Mouse (Mus musculus) MEL (cell line): ENCODE results near the gene Lrrc46. TPM values are rescaled to one million over a fixed set of nuclear protein-coding genes. Genes with fewer than 3 reads are reported as not detected.
A peak's percentile ranks its signal among the peaks of the same experiment; 100 is the strongest.

Experiments used
- DNase-seq: peaks from one replicate; pipeline ENCODE4 v3.0.0; 2011; ENCODE audit warnings: low read depth, low spot score
- H3K27ac ChIP-seq: 2 replicates; pipeline ENCODE4 v1.5.1; 2012; ENCODE audit warnings: low read depth, mild to moderate bottlenecking, control low read depth, low read length, moderate library complexity; ENCODE audit not compliant: control insufficient read depth
- H3K27me3 ChIP-seq, 2 experiments: fragments of 150-350 bp in 1 of 2; sonication (generic) in 1 of 2; 2 replicates each; pipeline ENCODE4 v1.6.1; 2012; ENCODE audit warnings: low read length in 2 of 2, mild to moderate bottlenecking in 2 of 2, improper control_type of control experiment in 1 of 2, moderate library complexity in 1 of 2; ENCODE audit not compliant: insufficient read depth in 2 of 2, control insufficient read depth in 1 of 2
- H3K36me3 ChIP-seq, 2 experiments: 2 replicates each; pipeline ENCODE4 v1.6.1; 2012 to 2014; ENCODE audit warnings: low read length in 2 of 2, improper control_type of control experiment in 1 of 2, inconsistent platforms in 1 of 2, mild to moderate bottlenecking in 1 of 2; ENCODE audit not compliant: insufficient read depth in 2 of 2, control insufficient read depth in 1 of 2
- H3K4me1 ChIP-seq, 2 experiments: fragments of 150-350 bp in 1 of 2; sonication (generic) in 1 of 2; 2 replicates each; pipeline ENCODE4 v1.6.1; 2012; ENCODE audit warnings: low read length in 2 of 2, improper control_type of control experiment in 1 of 2, mild to moderate bottlenecking in 1 of 2; ENCODE audit not compliant: insufficient read depth in 2 of 2, control insufficient read depth in 1 of 2
- H3K4me3 ChIP-seq, 2 experiments: fragments of 150-350 bp in 1 of 2; sonication (generic) in 1 of 2; 2 replicates each; pipeline ENCODE4 v1.5.1; 2012; ENCODE audit warnings: low read depth in 2 of 2, low read length in 2 of 2, mild to moderate bottlenecking in 2 of 2, moderate library complexity in 2 of 2, control low read depth in 1 of 2, improper control_type of control experiment in 1 of 2; ENCODE audit not compliant: control insufficient read depth in 1 of 2, insufficient read depth in 1 of 2
- H3K79me2 ChIP-seq: 2 replicates; pipeline ENCODE4 v1.6.1; 2012; ENCODE audit warnings: mild to moderate bottlenecking, low read length, moderate library complexity; ENCODE audit not compliant: control insufficient read depth, poor library complexity, insufficient read depth
- H3K9ac ChIP-seq: 2 replicates; pipeline ENCODE4 v1.6.1; 2012; ENCODE audit warnings: low read depth, mild to moderate bottlenecking, control low read depth, low read length, moderate library complexity; ENCODE audit not compliant: control insufficient read depth, poor library complexity, severe bottlenecking
- H3K9me3 ChIP-seq: fragments of 150-350 bp; sonication (generic); replicated peaks from 2 replicates; pipeline ENCODE4 v1.6.1; 2012; ENCODE audit warnings: mild to moderate bottlenecking, low read length, improper control_type of control experiment, moderate library complexity; ENCODE audit not compliant: insufficient read depth
- CHD1 ChIP-seq: IDR thresholded peaks from 2 replicates; pipeline ENCODE4 v1.6.1; 2012; ENCODE audit warnings: low read depth, mild to moderate bottlenecking, inconsistent platforms, low read length, improper control_type of control experiment
- CHD2 ChIP-seq: IDR thresholded peaks from 2 replicates; pipeline ENCODE4 v1.6.1; 2011; ENCODE audit warnings: low read length, improper control_type of control experiment
- E2F4 ChIP-seq: IDR thresholded peaks from 2 replicates; pipeline ENCODE4 v1.6.1; 2011; ENCODE audit warnings: low read depth, low read length, improper control_type of control experiment, borderline replicate concordance
- ELF1 ChIP-seq: IDR thresholded peaks from 2 replicates; pipeline ENCODE4 v1.6.1; 2014; ENCODE audit warnings: low read depth, mild to moderate bottlenecking, inconsistent platforms, low read length, improper control_type of control experiment, moderate library complexity
- ETS1 ChIP-seq: IDR thresholded peaks from 2 replicates; pipeline ENCODE4 v1.6.1; 2012; ENCODE audit warnings: low read depth, mild to moderate bottlenecking, inconsistent platforms, low read length, improper control_type of control experiment, moderate library complexity
- GABPA ChIP-seq: IDR thresholded peaks from 2 replicates; pipeline ENCODE4 v1.6.1; 2012; ENCODE audit warnings: low read depth, mild to moderate bottlenecking, inconsistent platforms, low read length, improper control_type of control experiment, moderate library complexity
- GATA1 ChIP-seq: IDR thresholded peaks from 2 replicates; pipeline ENCODE4 v1.6.1; 2011; ENCODE audit warnings: low read depth, low read length, improper control_type of control experiment
- HCFC1 ChIP-seq: IDR thresholded peaks from 2 replicates; pipeline ENCODE4 v1.6.1; 2012; ENCODE audit warnings: low read depth, mild to moderate bottlenecking, inconsistent platforms, low read length, improper control_type of control experiment, moderate library complexity
- JUND ChIP-seq: IDR thresholded peaks from 2 replicates; pipeline ENCODE4 v1.6.1; 2011; ENCODE audit warnings: low read depth, mild to moderate bottlenecking, improper control_type of control experiment, low read length
- KAT2A ChIP-seq: conservative IDR thresholded peaks from 2 replicates; pipeline ENCODE4 v1.6.1; 2012; ENCODE audit warnings: low read depth, low read length, improper control_type of control experiment, inconsistent platforms
- MAX ChIP-seq: IDR thresholded peaks from 2 replicates; pipeline ENCODE4 v1.6.1; 2011; ENCODE audit warnings: low read length, improper control_type of control experiment
- MAZ ChIP-seq: IDR thresholded peaks from 2 replicates; pipeline ENCODE4 v1.6.1; 2012; ENCODE audit warnings: low read depth, mild to moderate bottlenecking, inconsistent platforms, low read length, improper control_type of control experiment
- MXI1 ChIP-seq: IDR thresholded peaks from 2 replicates; pipeline ENCODE4 v1.6.1; 2011; ENCODE audit warnings: mild to moderate bottlenecking, low read depth, low read length, improper control_type of control experiment
- MYC ChIP-seq: IDR thresholded peaks from 2 replicates; pipeline ENCODE4 v1.6.1; 2011; ENCODE audit warnings: low read depth, mild to moderate bottlenecking, low read length, improper control_type of control experiment, moderate library complexity
- NELFE ChIP-seq: IDR thresholded peaks from 2 replicates; pipeline ENCODE4 v1.6.1; 2011; ENCODE audit warnings: low read depth, low read length, improper control_type of control experiment
- NRF1 ChIP-seq: IDR thresholded peaks from 2 replicates; pipeline ENCODE4 v1.6.1; 2014; ENCODE audit warnings: low read depth, mild to moderate bottlenecking, inconsistent platforms, low read length, improper control_type of control experiment, moderate library complexity; ENCODE audit not compliant: poor library complexity, insufficient read depth, severe bottlenecking
- POLR2A ChIP-seq, 2 experiments: IDR thresholded peaks; 2 replicates each; pipeline ENCODE4 v1.6.1; 2011 to 2012; ENCODE audit warnings: low read length in 2 of 2, mild to moderate bottlenecking in 2 of 2, control low read depth in 1 of 2, improper control_type of control experiment in 1 of 2, low read depth in 1 of 2, moderate library complexity in 1 of 2; ENCODE audit not compliant: control insufficient read depth in 1 of 2, insufficient read depth in 1 of 2, poor library complexity in 1 of 2
- POLR2AphosphoS2 ChIP-seq: IDR thresholded peaks from 2 replicates; pipeline ENCODE4 v1.6.1; 2011; ENCODE audit warnings: low read length, improper control_type of control experiment
- POLR2AphosphoS5 ChIP-seq: IDR thresholded peaks from 2 replicates; pipeline ENCODE4 v1.6.1; 2012; ENCODE audit warnings: low read depth, borderline replicate concordance, mild to moderate bottlenecking, inconsistent platforms, low read length, moderate library complexity, mixed read lengths
- SIN3A ChIP-seq: IDR thresholded peaks from 2 replicates; pipeline ENCODE4 v1.6.1; 2012; ENCODE audit warnings: low read length, improper control_type of control experiment, inconsistent platforms
- SMC3 ChIP-seq: IDR thresholded peaks from 2 replicates; pipeline ENCODE4 v1.6.1; 2011; ENCODE audit warnings: low read depth, low read length, improper control_type of control experiment
- TAL1 ChIP-seq: IDR thresholded peaks from 2 replicates; pipeline ENCODE4 v1.6.1; 2012; ENCODE audit warnings: mild to moderate bottlenecking, inconsistent platforms, low read length, moderate library complexity, mixed read lengths
- TBP ChIP-seq: IDR thresholded peaks from 2 replicates; pipeline ENCODE4 v1.8.0; 2011; ENCODE audit warnings: low read depth, low read length, improper control_type of control experiment
- TCF12 ChIP-seq: IDR thresholded peaks from 2 replicates; pipeline ENCODE4 v1.6.1; 2014; ENCODE audit warnings: low read depth, mild to moderate bottlenecking, inconsistent platforms, low read length, improper control_type of control experiment, moderate library complexity
- USF2 ChIP-seq, 2 experiments: IDR thresholded peaks; 2 replicates each; pipeline ENCODE4 v1.6.1; 2011 to 2012; ENCODE audit warnings: improper control_type of control experiment in 2 of 2, low read length in 2 of 2, borderline replicate concordance in 1 of 2, inconsistent platforms in 1 of 2, low read depth in 1 of 2, mild to moderate bottlenecking in 1 of 2; ENCODE audit not compliant: insufficient read depth in 1 of 2
- ZC3H11A ChIP-seq: IDR thresholded peaks from 2 replicates; pipeline ENCODE4 v1.6.1; 2012; ENCODE audit warnings: low read depth, mild to moderate bottlenecking, inconsistent platforms, low read length, improper control_type of control experiment
- ZKSCAN1 ChIP-seq: IDR thresholded peaks from 2 replicates; pipeline ENCODE4 v1.6.1; 2012; ENCODE audit warnings: low read depth, mild to moderate bottlenecking, inconsistent platforms, low read length, improper control_type of control experiment, moderate library complexity
- ZMIZ1 ChIP-seq: IDR thresholded peaks from 2 replicates; pipeline ENCODE4 v1.6.1; 2012; ENCODE audit warnings: low read depth, mild to moderate bottlenecking, inconsistent platforms, low read length, improper control_type of control experiment, moderate library complexity
- ZNF384 ChIP-seq: IDR thresholded peaks from 2 replicates; pipeline ENCODE4 v1.6.1; 2012; ENCODE audit warnings: low read depth, mild to moderate bottlenecking, inconsistent platforms, low read length, improper control_type of control experiment
- polyA plus RNA-seq, 2 experiments: library from polyadenylated mRNA; stranded (reverse) in 1 of 2; unstranded in 1 of 2; fragments of >175 nt in 1 of 2; fragments of >200 nt in 1 of 2; gene quantifications; 2 replicates each; pipeline versions ENCODE4 v1.2.1 to v1.2.4; 2012; ENCODE audit warnings: low replicate concordance in 2 of 2, low read depth in 1 of 2; ENCODE audit not compliant: insufficient read length in 2 of 2, insufficient read depth in 1 of 2, missing spikeins in 1 of 2
- total RNA-seq: library from RNA; depleted of rRNA; stranded (reverse); fragments of 300-350 nt; gene quantifications from 2 replicates; pipeline ENCODE4 v1.2.3, GENCODE M21; 2012; rRNA removed

The Lrrc46 gene
- total RNA-seq (0.19 and 0.20 TPM in 2 replicates), polyA plus RNA-seq (under 1 TPM in 1 of 2 experiments, not detected in 1; 0.75 TPM)

DNA sequence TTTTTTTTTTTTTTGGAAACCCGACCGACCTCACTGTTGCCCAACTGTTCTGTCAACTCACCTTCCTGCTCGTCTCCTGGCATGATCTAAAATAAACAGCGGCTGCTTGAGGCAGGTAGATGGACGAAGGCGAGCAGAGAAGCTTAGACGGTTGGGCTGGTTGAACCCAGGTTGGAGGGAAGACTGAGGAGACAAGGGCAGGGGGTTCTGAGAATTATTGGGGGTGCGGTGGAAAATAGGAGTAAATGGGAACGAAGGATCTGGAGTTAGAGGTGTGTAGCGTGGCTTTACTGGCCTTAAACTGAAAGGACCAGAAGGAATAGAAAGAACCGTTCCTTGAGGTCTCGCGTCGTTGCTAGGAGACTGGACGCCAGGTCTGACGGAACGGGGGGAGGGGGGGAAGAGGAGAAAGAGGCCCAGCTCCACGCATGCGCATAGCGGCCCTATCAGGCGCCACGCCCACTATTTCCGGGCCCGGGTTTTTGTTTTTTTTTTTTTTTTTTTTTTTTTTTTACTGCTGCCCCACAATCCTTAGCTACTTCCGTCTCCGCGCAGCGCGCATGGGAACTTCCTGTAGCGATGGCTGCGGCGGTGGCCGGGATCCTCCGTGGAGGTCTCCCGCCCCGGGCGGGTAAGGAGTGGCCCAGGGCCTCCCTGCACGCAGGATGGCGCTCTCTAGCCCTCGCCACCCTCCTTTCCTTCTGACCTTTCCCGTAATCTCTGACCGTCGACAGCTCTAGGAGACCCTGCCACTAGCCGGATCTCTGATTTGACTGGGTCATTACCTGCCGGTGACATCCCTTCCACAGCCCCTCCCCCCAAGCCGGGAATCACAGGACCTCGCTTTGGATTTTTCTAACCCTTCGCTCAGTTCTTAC, at the start of gene Lrrc46, which contains the start of gene Mrpl10:
TSS of gene Lrrc46 (minus strand) at position 386 of the 878 bp plus-strand sequence.
TSS of gene Mrpl10 (plus strand) at position 539 of the 878 bp plus-strand sequence.
- peak within 1 kb of the TSS; percentile 76 to 78 for H3K4me3 ChIP-seq
- peak within 1 kb of the TSS; percentile 75 for H3K9ac ChIP-seq
- no peaks in the 10 kb centered on the region for H3K27me3 ChIP-seq
- no peaks in the 10 kb centered on the region for H3K9me3 ChIP-seq
- H3K4me1 ChIP-seq, result peaks cover 0 to 9% of the 10 kb centered on the region in 2 experiments; a peak in 2 of 4 replicates
- peak; percentile 98 for DNase-seq
- H3K79me2 ChIP-seq, result peaks cover 21% of the 10 kb centered on the region
- H3K36me3 ChIP-seq, result peaks cover 0 to 10% of the 10 kb centered on the region in 2 experiments; a peak in 2 of 4 replicates
- H3K27ac ChIP-seq, result peak within 1 kb of the TSS; percentile 36
- peak; percentile 88 for TF ChIP-seq TBP
- TF ChIP-seq TCF12, result peak; percentile 52; the same call in 1 of the 2 replicates
- no peak for TF ChIP-seq E2F4
- TF ChIP-seq CHD2, result no peak
- TF ChIP-seq ZKSCAN1, result peak; percentile 82; the same call in 1 of the 2 replicates
- no peak for TF ChIP-seq POLR2AphosphoS5
- peak; percentile 98 for TF ChIP-seq POLR2A (IDR thresholded peaks at IDR 0.05; ENCODE audit: control insufficient read depth in 1 of 2, insufficient read depth in 1 of 2, low read depth in 1 of 2, low read length in 2 of 2, poor library complexity in 1 of 2)
- no peak for TF ChIP-seq SMC3
- peak; percentile 61; the same call in 1 of the 2 replicates for TF ChIP-seq KAT2A
- TF ChIP-seq GABPA, result no peak
- peak; percentile 96 for TF ChIP-seq NELFE
- TF ChIP-seq SIN3A, result peak; percentile 100
- peak; percentile 96 for TF ChIP-seq HCFC1
- TF ChIP-seq ELF1, result peak; percentile 98
- peak; percentile 67; the same call in 1 of the 2 replicates for TF ChIP-seq ZMIZ1
- no peak for TF ChIP-seq USF2 (IDR thresholded peaks at IDR 0.05; ENCODE audit: borderline replicate concordance in 1 of 2, insufficient read depth in 1 of 2, low read depth in 1 of 2, low read length in 2 of 2)
- TF ChIP-seq MYC, result peak; percentile 84
- no peak for TF ChIP-seq ZC3H11A
- TF ChIP-seq TAL1, result no peak
- TF ChIP-seq JUND, result no peak
- TF ChIP-seq ZNF384, result peak; percentile 98
- peak; percentile 96 for TF ChIP-seq NRF1
- peak; percentile 81; the same call in 1 of the 2 replicates for TF ChIP-seq POLR2AphosphoS2
- peak; percentile 54; the same call in 1 of the 2 replicates for TF ChIP-seq GATA1
- no peak; the same call in 1 of the 2 replicates for TF ChIP-seq MAX
- no peak for TF ChIP-seq CHD1
- TF ChIP-seq ETS1, result peak; percentile 78; the same call in 1 of the 2 replicates
- TF ChIP-seq MAZ, result peak; percentile 82
- peak; percentile 97 for TF ChIP-seq MXI1
